Mouse (Mus musculus): ENCODE data around the gene Ifitm2.

- TF ChIP-seq CTCF (conservative IDR thresholded peaks at IDR 0.05; ENCODE audit: low read length) (no peak), NANOG (IDR thresholded peaks at IDR 0.05; ENCODE audit: borderline replicate concordance, low read length) (no peak), POU5F1 (IDR thresholded peaks at IDR 0.05; ENCODE audit: borderline replicate concordance, low read length) (no peak)
Measured at GRCm38 (mm10) chr7:140955342-140955741, 445 bp downstream of the Ifitm2 start.
